Mouse (Mus musculus): ENCODE results near the gene Sp3. TPM values are rescaled to one million over a fixed set of nuclear protein-coding genes. Genes with fewer than 3 reads are reported as not detected.

The Sp3 gene
- total and polyA plus RNA-seq, 3 experiments = 27.8 to 299 (median 34.9) TPM

DNA sequence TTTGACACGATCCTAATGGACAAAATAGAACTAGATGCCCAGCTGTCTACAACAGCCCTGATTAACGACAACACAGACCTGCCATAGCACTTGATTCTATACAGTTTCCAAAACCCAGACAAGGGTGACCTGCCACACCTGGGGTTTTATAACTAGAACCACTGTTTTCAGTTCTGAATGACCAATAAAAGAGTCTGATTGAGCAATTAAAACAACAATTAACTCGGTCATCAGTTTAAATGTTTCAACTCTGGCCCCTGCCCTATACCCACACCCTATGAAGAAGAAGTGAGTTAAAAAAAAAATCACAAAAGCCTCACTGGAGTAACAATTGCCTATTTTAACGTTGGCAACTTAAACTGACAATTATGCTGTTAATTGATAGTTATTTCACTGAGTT lies 64.1 kb downstream of the Sp3 start:
- DNase-seq (ENCODE audit: low read depth, low spot score) = no peak
- Histone ChIP-seq H3K27ac (ENCODE audit: control insufficient read depth, low read depth, low read length) (no peak overlapping the region), H3K36me3 (ENCODE audit: control insufficient read depth in 1 of 2, insufficient read depth in 2 of 2, low read length in 2 of 2) (no peaks in the 10 kb centered on the region), H3K9ac (ENCODE audit: control insufficient read depth, low read depth, low read length, poor library complexity, severe bottlenecking) (no peak overlapping the region), H3K4me3 (ENCODE audit: control insufficient read depth in 1 of 2, insufficient read depth in 1 of 2, low read depth in 2 of 2, low read length in 2 of 2) (no peak overlapping the region), H3K9me3 (replicated peaks; ENCODE audit: insufficient read depth, low read length) (no peaks in the 10 kb centered on the region), H3K4me1 (ENCODE audit: control insufficient read depth in 1 of 2, insufficient read depth in 2 of 2, low read length in 2 of 2) (no peaks in the 10 kb centered on the region), H3K79me2 (ENCODE audit: control insufficient read depth, insufficient read depth, low read length, poor library complexity) (no peaks in the 10 kb centered on the region), H3K27me3 (ENCODE audit: control insufficient read depth in 1 of 2, insufficient read depth in 2 of 2, low read length in 2 of 2) (peaks cover 6 to 9% of the 10 kb centered on the region in 2 experiments; a peak in 3 of 4 replicates)
- no peak for TF ChIP-seq UBTF (IDR thresholded peaks at IDR 0.05; ENCODE audit: borderline replicate concordance, insufficient read depth, low read depth, low read length)
- TF ChIP-seq RCOR1 (IDR thresholded peaks at IDR 0.05; ENCODE audit: low read depth, low read length) = no peak
- TF ChIP-seq TCF12 (IDR thresholded peaks at IDR 0.05; ENCODE audit: low read depth, low read length) = no peak
- no peak for TF ChIP-seq EP300 (IDR thresholded peaks at IDR 0.05; ENCODE audit: low read depth in 1 of 2, low read length in 2 of 2)
- no peak for TF ChIP-seq POLR2A (IDR thresholded peaks at IDR 0.05; ENCODE audit: control insufficient read depth in 1 of 2, insufficient read depth in 1 of 2, low read depth in 1 of 2, low read length in 2 of 2, poor library complexity in 1 of 2)
- TF ChIP-seq USF2 (IDR thresholded peaks at IDR 0.05; ENCODE audit: borderline replicate concordance in 1 of 2, insufficient read depth in 1 of 2, low read depth in 1 of 2, low read length in 2 of 2) = no peak
- no peak for TF ChIP-seq MXI1 (IDR thresholded peaks at IDR 0.05; ENCODE audit: low read depth, low read length)

DNA sequence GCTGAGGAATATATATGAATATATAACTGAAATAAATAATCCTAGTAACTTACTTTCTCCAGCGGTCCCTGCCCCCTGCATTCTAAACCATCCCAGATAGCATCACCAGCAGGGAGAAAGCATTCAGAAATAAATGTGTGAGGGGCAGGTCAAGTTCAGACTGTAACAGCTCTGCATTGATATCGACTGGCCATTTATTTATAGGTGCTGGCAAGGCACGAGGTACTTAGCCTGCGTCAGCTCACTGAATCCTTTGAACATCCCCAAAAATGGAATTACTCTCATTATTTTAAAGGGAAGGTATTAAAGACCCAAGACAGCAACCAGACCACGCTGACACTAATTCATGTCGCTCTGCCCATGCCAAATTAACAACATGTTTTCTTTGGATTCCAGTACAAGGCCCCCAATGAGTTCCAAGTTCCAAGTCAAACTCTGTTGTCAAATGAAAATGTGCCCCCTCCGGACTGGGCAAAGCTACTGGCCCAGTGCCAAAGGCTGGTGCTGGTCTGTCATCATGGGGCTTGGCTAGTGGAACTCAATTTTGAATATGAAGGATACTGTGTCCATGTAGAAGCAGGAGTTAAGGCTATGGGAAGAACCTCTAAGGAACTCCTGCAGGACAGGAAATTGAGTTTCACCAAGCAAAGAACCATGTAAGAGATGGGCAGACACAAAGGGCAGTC lies 64.9 kb downstream of the Sp3 start:
- no peak for DNase-seq (ENCODE audit: low read depth, low spot score)
- H3K4me3 ChIP-seq (ENCODE audit: control insufficient read depth in 1 of 2, insufficient read depth in 1 of 2, low read depth in 2 of 2, low read length in 2 of 2) = no peak overlapping the region
- H3K36me3 ChIP-seq (ENCODE audit: control insufficient read depth in 1 of 2, insufficient read depth in 2 of 2, low read length in 2 of 2) = no peaks in the 10 kb centered on the region
- H3K27me3 ChIP-seq (ENCODE audit: control insufficient read depth in 1 of 2, insufficient read depth in 2 of 2, low read length in 2 of 2) = peaks cover 6 to 9% of the 10 kb centered on the region in 2 experiments; a peak in 3 of 4 replicates
- no peak overlapping the region for H3K9ac ChIP-seq (ENCODE audit: control insufficient read depth, low read depth, low read length, poor library complexity, severe bottlenecking)
- TF ChIP-seq E2F4 (IDR thresholded peaks at IDR 0.05; ENCODE audit: borderline replicate concordance, low read depth, low read length) (no peak), MAX (IDR thresholded peaks at IDR 0.05; ENCODE audit: low read length) (no peak), ETS1 (IDR thresholded peaks at IDR 0.05; ENCODE audit: low read depth, low read length) (no peak), POLR2AphosphoS5 (IDR thresholded peaks at IDR 0.05; ENCODE audit: borderline replicate concordance, low read depth, low read length) (no peak), TAL1 (IDR thresholded peaks at IDR 0.05; ENCODE audit: low read length) (no peak), MYB (IDR thresholded peaks at IDR 0.05; ENCODE audit: low read depth, low read length) (no peak), CHD1 (IDR thresholded peaks at IDR 0.05; ENCODE audit: low read depth, low read length) (no peak), ZMIZ1 (IDR thresholded peaks at IDR 0.05; ENCODE audit: low read depth, low read length) (no peak), UBTF (IDR thresholded peaks at IDR 0.05; ENCODE audit: borderline replicate concordance, insufficient read depth, low read depth, low read length) (no peak), CHD2 (IDR thresholded peaks at IDR 0.05; ENCODE audit: low read length) (no peak), MAZ (IDR thresholded peaks at IDR 0.05; ENCODE audit: low read depth, low read length) (no peak), SIN3A (IDR thresholded peaks at IDR 0.05; ENCODE audit: low read length) (no peak), POLR2A (IDR thresholded peaks at IDR 0.05; ENCODE audit: control insufficient read depth in 1 of 2, insufficient read depth in 1 of 2, low read depth in 1 of 2, low read length in 2 of 2, poor library complexity in 1 of 2) (no peak), MYC (IDR thresholded peaks at IDR 0.05; ENCODE audit: low read depth, low read length) (no peak), MXI1 (IDR thresholded peaks at IDR 0.05; ENCODE audit: low read depth, low read length) (no peak)
- H3K79me2 ChIP-seq (ENCODE audit: control insufficient read depth, insufficient read depth, low read length, poor library complexity) = no peaks in the 10 kb centered on the region
- H3K9me3 ChIP-seq (replicated peaks; ENCODE audit: insufficient read depth, low read length) = no peaks in the 10 kb centered on the region
- no peak overlapping the region for H3K27ac ChIP-seq (ENCODE audit: control insufficient read depth, low read depth, low read length)
- H3K4me1 ChIP-seq (ENCODE audit: control insufficient read depth in 1 of 2, insufficient read depth in 2 of 2, low read length in 2 of 2) = no peaks in the 10 kb centered on the region
